Mouse (Mus musculus) forebrain, postnatal 0 days (tissue): ENCODE measurements around the gene Olfr487. TPM values are rescaled to one million over a fixed set of nuclear protein-coding genes. Genes with fewer than 3 reads are reported as not detected.

Experiments
- ATAC-seq: fragments of 200-750 bp; cut with Nextera tagmentation; 2 replicates; pipeline ENCODE4 v1.8.0; 2017; ENCODE audit warnings: mild to moderate bottlenecking, moderate library complexity
- DNase-seq: peaks from one replicate; pipeline ENCODE4 v3.0.0-alpha.2; 2015
- H3K27ac ChIP-seq: fragments of 300-500 bp; sonication (generic); 2 replicates; pipeline ENCODE4 v1.5.1; 2014; ENCODE audit warnings: low read depth, mild to moderate bottlenecking, antibody characterized with exemption, low read length, moderate library complexity, mixed read lengths
- H3K27me3 ChIP-seq: fragments of 300-500 bp; sonication (generic); 2 replicates; pipeline ENCODE4 v1.6.1; 2014; ENCODE audit warnings: mild to moderate bottlenecking, low read length, mixed read lengths; ENCODE audit not compliant: insufficient read depth
- H3K36me3 ChIP-seq: fragments of 300-500 bp; sonication (generic); 2 replicates; pipeline ENCODE4 v1.6.1; 2014; ENCODE audit warnings: mild to moderate bottlenecking, moderate library complexity; ENCODE audit not compliant: insufficient read depth
- H3K4me1 ChIP-seq: fragments of 300-500 bp; sonication (generic); 2 replicates; pipeline ENCODE4 v1.6.1; 2014; ENCODE audit warnings: antibody characterized with exemption; ENCODE audit not compliant: insufficient read depth
- H3K4me2 ChIP-seq: fragments of 300-500 bp; sonication (generic); 2 replicates; pipeline ENCODE4 v1.6.1; 2014; ENCODE audit warnings: low read depth, mild to moderate bottlenecking, moderate library complexity
- H3K4me3 ChIP-seq: fragments of 300-500 bp; sonication (generic); 2 replicates; pipeline ENCODE4 v1.5.1; 2014; ENCODE audit warnings: low read depth, low read length, mixed read lengths
- H3K9ac ChIP-seq: fragments of 300-500 bp; sonication (generic); 2 replicates; pipeline ENCODE4 v1.6.1; 2014; ENCODE audit warnings: mild to moderate bottlenecking
- H3K9me3 ChIP-seq: fragments of 300-500 bp; sonication (generic); 2 replicates; pipeline ENCODE4 v1.6.1; 2016; ENCODE audit warnings: low read length
- CTCF ChIP-seq: sonication (generic); IDR thresholded peaks from 2 replicates; pipeline ENCODE4 v1.5.1; 2016; ENCODE audit warnings: antibody characterized with exemption, control low read depth, low read depth
- polyA plus RNA-seq: library from polyadenylated mRNA; unstranded; fragments of >200 nt; fragmentation: Nextera tagmentation; extraction: Ambion mirVana; gene quantifications from 2 replicates; pipeline ENCODE4 v1.2.1, GENCODE M21; 2015
- total RNA-seq: library from RNA; depleted of rRNA; stranded (reverse); fragments of >200 nt; gene quantifications from 2 replicates; pipeline ENCODE4 v1.2.3, GENCODE M21; 2014; rRNA removed

The Olfr487 gene
- total and polyA plus RNA-seq, 2 experiments from 2014 or later = not detected

- ATAC-seq (no peak), DNase-seq (no peak)
- Histone ChIP-seq H3K27me3 (no peaks in the 10 kb centered on the region), H3K4me2 (no peak within 1 kb of the TSS), H3K4me3 (no peak within 1 kb of the TSS), H3K36me3 (no peaks in the 10 kb centered on the region), H3K9ac (no peak within 1 kb of the TSS), H3K4me1 (no peaks in the 10 kb centered on the region), H3K27ac (no peak within 1 kb of the TSS), H3K9me3 (no peaks in the 10 kb centered on the region)
- no peak for TF ChIP-seq CTCF
Observed at GRCm38 (mm10) chr7:108159771-108160170, 54.7 kb downstream of the Olfr487 start, which contains the start of gene Olfr485. Gene Olfr485 (minus strand): TSS chr7:108159871.

Other genes starting within 250 kb of the Olfr487 start
- not detected in 2 replicates for gene Olfr476, start 249.8 kb downstream of the Olfr487 start, total RNA-seq
- gene Olfr476, start 249.8 kb downstream of the Olfr487 start, polyA plus RNA-seq = not detected in 2 replicates
- gene Olfr477, start 227.9 kb downstream of the Olfr487 start, total RNA-seq = not detected in 2 replicates
- not detected in 2 replicates for gene Olfr477, start 227.9 kb downstream of the Olfr487 start, polyA plus RNA-seq
- gene Olfr478, start 180.6 kb downstream of the Olfr487 start, total RNA-seq = not detected in 2 replicates
- gene Olfr478, start 180.6 kb downstream of the Olfr487 start, polyA plus RNA-seq = not detected in 2 replicates
- not detected in 2 replicates for gene Olfr479, start 163.9 kb downstream of the Olfr487 start, total RNA-seq
- gene Olfr479, start 163.9 kb downstream of the Olfr487 start, polyA plus RNA-seq = not detected in 2 replicates
- not detected in 2 replicates for gene Olfr480, start 147.3 kb downstream of the Olfr487 start, total RNA-seq
- gene Olfr480, start 147.3 kb downstream of the Olfr487 start, polyA plus RNA-seq = not detected in 2 replicates
- gene Olfr481, start 134.8 kb downstream of the Olfr487 start, total RNA-seq = not detected in 2 replicates
- gene Olfr481, start 134.8 kb downstream of the Olfr487 start, polyA plus RNA-seq = not detected in 2 replicates
- gene Olfr482, start 117.0 kb downstream of the Olfr487 start, total RNA-seq = not detected in 2 replicates
- gene Olfr482, start 117.0 kb downstream of the Olfr487 start, polyA plus RNA-seq = 0.08 TPM in 1 of 2 replicates, not detected in the other
- not detected in 2 replicates for gene Olfr483, start 113.8 kb downstream of the Olfr487 start, total RNA-seq
- gene Olfr483, start 113.8 kb downstream of the Olfr487 start, polyA plus RNA-seq = not detected in 2 replicates
- not detected in 2 replicates for gene Olfr484, start 87.2 kb downstream of the Olfr487 start, total RNA-seq
- not detected in 2 replicates for gene Olfr484, start 87.2 kb downstream of the Olfr487 start, polyA plus RNA-seq
- gene Olfr485, start 54.8 kb downstream of the Olfr487 start, total RNA-seq = not detected in 2 replicates
- not detected in 2 replicates for gene Olfr485, start 54.8 kb downstream of the Olfr487 start, polyA plus RNA-seq
- gene Olfr486, start 41.9 kb downstream of the Olfr487 start, total RNA-seq = not detected in 2 replicates
- gene Olfr486, start 41.9 kb downstream of the Olfr487 start, polyA plus RNA-seq = not detected in 2 replicates
- not detected in 2 replicates for gene Olfr488, start 43.7 kb upstream of the Olfr487 start, total RNA-seq
- gene Olfr488, start 43.7 kb upstream of the Olfr487 start, polyA plus RNA-seq = not detected in 2 replicates
- gene Olfr490, start 74.3 kb upstream of the Olfr487 start, total RNA-seq = not detected in 2 replicates
- not detected in 2 replicates for gene Olfr490, start 74.3 kb upstream of the Olfr487 start, polyA plus RNA-seq
- gene Olfr491, start 98.8 kb upstream of the Olfr487 start, total RNA-seq = not detected in 2 replicates
- gene Olfr491, start 98.8 kb upstream of the Olfr487 start, polyA plus RNA-seq = not detected in 2 replicates
- gene Olfr492, start 109.0 kb upstream of the Olfr487 start, total RNA-seq = not detected in 2 replicates
- gene Olfr492, start 109.0 kb upstream of the Olfr487 start, polyA plus RNA-seq = not detected in 2 replicates
- gene Olfr493, start 132.3 kb upstream of the Olfr487 start, total RNA-seq = not detected in 2 replicates
- gene Olfr493, start 132.3 kb upstream of the Olfr487 start, polyA plus RNA-seq = not detected in 2 replicates
- gene Olfr494, start 150.7 kb upstream of the Olfr487 start, total RNA-seq = not detected in 2 replicates
- gene Olfr494, start 150.7 kb upstream of the Olfr487 start, polyA plus RNA-seq = not detected in 2 replicates
- gene Olfr495, start 178.5 kb upstream of the Olfr487 start, total RNA-seq = not detected in 2 replicates
- not detected in 2 replicates for gene Olfr495, start 178.5 kb upstream of the Olfr487 start, polyA plus RNA-seq
- gene Olfr497, start 205.8 kb upstream of the Olfr487 start, total RNA-seq = not detected in 2 replicates
- gene Olfr497, start 205.8 kb upstream of the Olfr487 start, polyA plus RNA-seq = not detected in 2 replicates